Mouse (Mus musculus) ES-E14 (cell line): ENCODE results near the gene Zfp367.

ENCODE experiments used
- HCFC1 ChIP-seq: IDR thresholded peaks from 2 replicates; pipeline ENCODE4 v1.6.1; 2012; ENCODE audit warnings: low read length, inconsistent platforms, borderline replicate concordance; ENCODE audit not compliant: insufficient read depth
- ZNF384 ChIP-seq: IDR thresholded peaks from 2 replicates; pipeline ENCODE4 v1.6.1; 2012; ENCODE audit warnings: low read depth, low read length, inconsistent platforms

DNA sequence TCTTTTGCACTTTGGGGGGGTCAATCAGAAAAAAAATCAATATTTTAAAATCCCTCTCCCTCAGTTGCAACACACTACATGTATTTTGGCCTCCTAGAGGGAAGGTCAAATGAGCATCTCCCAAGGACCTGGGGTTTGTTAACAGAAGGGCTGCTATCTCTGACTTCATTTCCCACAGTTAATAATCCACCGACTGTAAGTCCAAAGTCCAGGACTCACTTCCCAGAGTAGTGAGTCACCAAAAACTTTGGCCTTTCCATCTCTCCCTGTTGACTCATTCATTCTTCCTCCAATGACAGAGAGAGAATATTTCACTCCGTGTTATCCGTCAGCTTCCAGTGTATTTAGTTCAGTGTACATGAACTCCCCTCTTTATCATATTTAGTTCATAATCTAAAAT, 47.3 kb downstream of the Zfp367 start:
- TF ChIP-seq HCFC1 (no peak), ZNF384 (no peak)
